Comparison of ENCODE assay signal across 31 mouse cellular contexts in the genomic region with DNA sequence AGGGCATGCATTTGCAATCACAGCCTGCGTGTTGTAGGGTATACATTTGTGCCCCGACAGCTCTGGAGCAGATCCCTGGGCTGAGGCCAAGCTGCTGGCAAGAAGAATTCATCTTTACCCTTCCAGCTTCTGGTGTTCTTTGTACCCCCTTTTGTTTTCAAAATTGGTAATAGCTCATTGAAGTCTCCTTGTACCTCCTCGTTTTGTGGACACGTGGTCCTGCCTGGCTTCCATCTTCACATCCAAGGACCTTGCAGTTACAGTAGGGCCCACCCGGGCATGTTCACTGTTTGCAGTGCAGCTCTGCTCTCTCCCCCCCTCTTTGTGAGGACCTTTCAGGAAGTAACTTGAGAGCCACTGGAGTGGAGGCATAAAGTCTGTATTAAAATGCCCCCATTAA. TPM values are rescaled to one million over a fixed set of nuclear protein-coding genes. Genes with fewer than 3 reads are reported as not detected.
DNase-seq lines count a peak whose midpoint lies in the region; ATAC-seq lines count a peak whose summit lies in the region.
"Had no signal": no experiment of that assay in that cellular context is flagged by ENCODE, and none has a peak within 500 bp of the region (broad histone marks: within the 10 kb centered on the region; RNA-seq: fewer than 3 reads in every experiment).

No protein-coding gene starts in this region.

- H3K4me3 ChIP-seq in forebrain, embryonic 14.5 days (ENCODE audit: low read depth, low read length) = no peak overlapping the region
- no peak overlapping the region for H3K4me3 ChIP-seq in forebrain, embryonic 10.5 days
- H3K4me3 ChIP-seq in lung, embryonic 16.5 days (ENCODE audit: low read length) = no peak overlapping the region
- H3K4me3 ChIP-seq: heart, embryonic 12.5 days; intestine, embryonic 15.5 days; midbrain, embryonic 10.5 days; midbrain, embryonic 15.5 days; stomach, embryonic 15.5 days had no signal

- H3K27ac ChIP-seq in forebrain, embryonic 14.5 days (ENCODE audit: low read depth, low read length) = no peak overlapping the region
- no peak overlapping the region for H3K27ac ChIP-seq in forebrain, embryonic 10.5 days
- no peak overlapping the region for H3K27ac ChIP-seq in lung, embryonic 16.5 days (ENCODE audit: low read length)
- H3K27ac ChIP-seq: hindbrain, postnatal 0 days; intestine, embryonic 15.5 days; liver, embryonic 14.5 days; midbrain, embryonic 10.5 days; midbrain, embryonic 15.5 days; stomach, embryonic 15.5 days had no signal

- peak; percentile 43; the same call in 1 of the 2 replicates for ATAC-seq in forebrain, embryonic 14.5 days
- ATAC-seq in lung, embryonic 16.5 days (ENCODE audit: low read depth) = peak; percentile 47; the same call in 1 of the 2 replicates
- ATAC-seq: hindbrain, postnatal 0 days; intestine, embryonic 15.5 days; midbrain, embryonic 15.5 days had no signal

- H3K9me3 ChIP-seq in forebrain, embryonic 14.5 days (replicated peaks; ENCODE audit: control insufficient read depth, low read length) = no peaks in the 10 kb centered on the region
- H3K9me3 ChIP-seq in forebrain, embryonic 10.5 days = no peaks in the 10 kb centered on the region
- H3K9me3 ChIP-seq in lung, embryonic 16.5 days (ENCODE audit: control insufficient read depth, low read length) = no peaks in the 10 kb centered on the region
- H3K9me3 ChIP-seq: heart, embryonic 12.5 days; intestine, embryonic 15.5 days; midbrain, embryonic 10.5 days; midbrain, embryonic 15.5 days; stomach, embryonic 15.5 days had no signal

- H3K9ac ChIP-seq in forebrain, embryonic 14.5 days (ENCODE audit: low read length) = no peak overlapping the region
- H3K9ac ChIP-seq in lung, embryonic 16.5 days (ENCODE audit: low read length) = no peak overlapping the region
- H3K9ac ChIP-seq: heart, embryonic 12.5 days; intestine, embryonic 15.5 days; liver, embryonic 14.5 days; midbrain, embryonic 15.5 days; stomach, embryonic 15.5 days had no signal

- 0 out of 2 replicates have a peak, but pooled peaks cover 3% of the 10 kb centered on the region for H3K4me1 ChIP-seq in forebrain, embryonic 14.5 days (ENCODE audit: control insufficient read depth, insufficient read depth, low read length)
- peaks cover 11% of the 10 kb centered on the region; the same call in 1 of the 2 replicates for H3K4me1 ChIP-seq in forebrain, embryonic 10.5 days
- peaks cover 7% of the 10 kb centered on the region for H3K4me1 ChIP-seq in lung, embryonic 16.5 days (replicated peaks; ENCODE audit: control insufficient read depth, insufficient read depth, low read length)
- H3K4me1 ChIP-seq: midbrain, embryonic 10.5 days had no signal

- H3K36me3 ChIP-seq in forebrain, embryonic 14.5 days (ENCODE audit: control insufficient read depth, insufficient read depth, low read length) = no peaks in the 10 kb centered on the region
- no peaks in the 10 kb centered on the region for H3K36me3 ChIP-seq in forebrain, embryonic 10.5 days (replicated peaks)
- H3K36me3 ChIP-seq in lung, embryonic 16.5 days (ENCODE audit: control insufficient read depth, insufficient read depth, low read length) = no peaks in the 10 kb centered on the region
- H3K36me3 ChIP-seq: heart, embryonic 12.5 days; intestine, embryonic 15.5 days; midbrain, embryonic 10.5 days; midbrain, embryonic 15.5 days; stomach, embryonic 15.5 days had no signal

- no peak overlapping the region for H3K4me2 ChIP-seq in forebrain, embryonic 14.5 days (ENCODE audit: low read length)
- H3K4me2 ChIP-seq in lung, embryonic 16.5 days (ENCODE audit: low read depth, low read length) = no peak overlapping the region
- H3K4me2 ChIP-seq: heart, embryonic 12.5 days; intestine, embryonic 15.5 days; midbrain, embryonic 15.5 days; stomach, embryonic 15.5 days had no signal

- WGBS in forebrain, embryonic 14.5 days = 28% methylated on average over 5 of the region's 5 CpGs
- 65% methylated on average over 5 of the region's 5 CpGs for WGBS in forebrain, embryonic 10.5 days
- WGBS in lung, embryonic 16.5 days = 33% methylated on average over 5 of the region's 5 CpGs

- no peaks in the 10 kb centered on the region for H3K27me3 ChIP-seq in forebrain, embryonic 14.5 days (replicated peaks; ENCODE audit: control insufficient read depth, insufficient read depth, low read length)
- no peaks in the 10 kb centered on the region for H3K27me3 ChIP-seq in forebrain, embryonic 10.5 days (ENCODE audit: poor library complexity, severe bottlenecking)
- H3K27me3 ChIP-seq in lung, embryonic 16.5 days (ENCODE audit: control insufficient read depth, insufficient read depth, low read depth, low read length) = no peaks in the 10 kb centered on the region
- H3K27me3 ChIP-seq: heart, embryonic 12.5 days; intestine, embryonic 15.5 days; midbrain, embryonic 15.5 days; stomach, embryonic 15.5 days had no signal

- DNase-seq in forebrain, embryonic 14.5 days (ENCODE audit: low spot score) = peak; percentile 61
- DNase-seq in forebrain, embryonic 10.5 days (ENCODE audit: extremely low spot score, low spot score) = no peak
- peak; percentile 79 for DNase-seq in heart, adult 11 months
- DNase-seq in heart, postnatal 4 days = no peak
- no peak for DNase-seq in lung, postnatal 36 days
- DNase-seq in thymus, postnatal 14 days = no peak
- DNase-seq: adrenal gland, postnatal 10 days; B cell, adult 2 months; cerebellum, adult 18-20 months; gastrocnemius, postnatal 25 days; heart, adult 18-20 months; heart, postnatal 10 days; kidney, adult 2 months; kidney, postnatal 36 days; left cerebral cortex, postnatal 4 days; liver; lung, adult 2 months; lung, postnatal 14 days; right cerebral cortex, postnatal 25 days had no signal

RNA-seq across cellular contexts. Expression of gene Nt5dc3, which starts 9.4 kb away (rescaled TPM):
- 6.7 and 7.6 TPM in 2 replicates for polyA plus RNA-seq in forebrain, embryonic 14.5 days (2014; fragmentation: Nextera tagmentation; extraction: Ambion mirVana)
- 0.62 and 1.0 TPM in 2 replicates for polyA plus RNA-seq in forebrain, embryonic 10.5 days (2016; fragmentation: Nextera tagmentation; extraction: Ambion mirVana)
- total RNA-seq in heart, postnatal 4 days (2021) = 10 to 100 TPM; 35.0 to 35.1 TPM
- 1.7 and 1.9 TPM in 2 replicates for polyA plus RNA-seq in lung, embryonic 16.5 days (2015; fragmentation: Nextera tagmentation; extraction: Ambion mirVana)

RNA-seq across cellular contexts. Expression of gene Gm49358, which starts 24.4 kb away (rescaled TPM):
- polyA plus RNA-seq in forebrain, embryonic 14.5 days (2014; fragmentation: Nextera tagmentation; extraction: Ambion mirVana) = 0.88 TPM in 1 of 2 replicates, not detected in the other
- not detected in 2 replicates for polyA plus RNA-seq in forebrain, embryonic 10.5 days (2016; fragmentation: Nextera tagmentation; extraction: Ambion mirVana)
- 10 to 100 TPM; 12.8 to 14.2 TPM for total RNA-seq in heart, postnatal 4 days (2021)
- not detected in 2 replicates for polyA plus RNA-seq in lung, embryonic 16.5 days (2015; fragmentation: Nextera tagmentation; extraction: Ambion mirVana)
- total RNA-seq: common myeloid progenitor, adult 5-6 weeks had no signal
- polyA plus RNA-seq: heart, embryonic 12.5 days; hindbrain, embryonic 11.5 days; hindbrain, postnatal 0 days; intestine, embryonic 15.5 days; kidney, adult 2 months; kidney, embryonic 16.5 days; liver, embryonic 14.5 days; lung, adult 2 months; midbrain, embryonic 10.5 days; midbrain, embryonic 15.5 days; neural tube, embryonic 11.5 days; stomach, embryonic 15.5 days had no signal

Comparison
In these comparisons a context has a peak if more than half of its experiments do, and no peak if none do; other contexts are left out.
1. DNase-seq: peak in forebrain, embryonic 14.5 days (single experiment) and heart, adult 11 months (single experiment); none in forebrain, embryonic 10.5 days (single experiment), heart, postnatal 4 days (single experiment), lung, postnatal 36 days (single experiment) and thymus, postnatal 14 days (single experiment).